Mouse (Mus musculus) forebrain, embryonic 12.5 days (tissue): ENCODE results near the gene Gm21797. TPM values are rescaled to one million over a fixed set of nuclear protein-coding genes. Genes with fewer than 3 reads are reported as not detected.
"Not testable (repeated sequence)": the region's sequence is repeated elsewhere in the genome, so short reads cannot be mapped to it uniquely, and the experiment has no call there.

Experiments used
- ATAC-seq: fragments of 200-750 bp; cut with Nextera tagmentation; 2 replicates; pipeline ENCODE4 v1.8.0; 2017; ENCODE audit warnings: moderate TSS enrichment; ENCODE audit not compliant: low FRiP score
- H3K27ac ChIP-seq: fragments of 300-500 bp; sonication (generic); 2 replicates; pipeline ENCODE4 v1.5.1; 2016; ENCODE audit warnings: mild to moderate bottlenecking
- H3K27me3 ChIP-seq: fragments of 300-500 bp; sonication (generic); 2 replicates; pipeline ENCODE4 v1.6.1; 2016; ENCODE audit warnings: mild to moderate bottlenecking
- H3K36me3 ChIP-seq: fragments of 300-500 bp; sonication (generic); replicated peaks from 2 replicates; pipeline ENCODE4 v1.6.1; 2016; ENCODE audit warnings: mild to moderate bottlenecking
- H3K4me1 ChIP-seq: fragments of 300-500 bp; sonication (generic); 2 replicates; pipeline ENCODE4 v1.6.1; 2016
- H3K4me2 ChIP-seq: fragments of 300-500 bp; sonication (generic); 2 replicates; pipeline ENCODE4 v1.6.1; 2016; ENCODE audit warnings: mild to moderate bottlenecking, moderate library complexity
- H3K4me3 ChIP-seq: fragments of 300-500 bp; sonication (generic); replicated peaks from 2 replicates; pipeline ENCODE4 v1.5.1; 2016; ENCODE audit warnings: mild to moderate bottlenecking
- H3K9ac ChIP-seq: fragments of 300-500 bp; sonication (generic); 2 replicates; pipeline ENCODE4 v1.6.1; 2016; ENCODE audit warnings: mild to moderate bottlenecking
- H3K9me3 ChIP-seq: fragments of 300-500 bp; sonication (generic); 2 replicates; pipeline ENCODE4 v1.6.1; 2016
- WGBS: fragments of 180-500 bp; shearing (Covaris S2); methylation state at CpG from one replicate; pipeline ENCODE4 v1.1.7; 2016; 5-methylcytosine and 5-hydroxymethylcytosine counted together
- polyA plus RNA-seq: library from polyadenylated mRNA; unstranded; fragments of >200 nt; fragmentation: Nextera tagmentation; extraction: Ambion mirVana; gene quantifications from 2 replicates; pipeline ENCODE4 v1.2.1, GENCODE M21; 2016

Gm21797 gene
- polyA plus RNA-seq = not detected in 2 replicates

DNA sequence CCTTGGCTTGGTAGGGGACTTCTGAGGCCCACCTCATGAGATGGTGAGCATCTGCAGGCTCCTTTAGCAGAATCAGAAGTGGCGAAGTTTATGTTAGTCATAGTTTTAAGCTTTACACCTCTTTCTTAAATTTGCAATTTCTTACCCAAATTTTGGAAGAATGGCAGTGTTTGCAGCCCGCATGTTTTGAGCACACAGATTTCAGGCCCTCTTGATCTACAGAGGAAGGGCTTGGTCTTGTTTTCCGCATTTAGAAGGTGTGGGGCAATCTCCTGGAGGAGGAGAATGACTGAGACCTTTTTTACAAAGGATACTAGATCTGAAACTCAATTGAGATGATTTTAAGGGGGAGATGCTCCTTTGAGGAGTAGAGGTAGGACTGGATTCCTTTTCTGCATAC is at the start of gene Gm21797:
TSS of gene Gm21797 (minus strand) at position 101 of the 400 bp plus-strand sequence.
- not testable (repeated sequence) for H3K36me3 ChIP-seq, H3K27me3 ChIP-seq, ATAC-seq, H3K4me2 ChIP-seq, H3K4me3 ChIP-seq, H3K9ac ChIP-seq, H3K9me3 ChIP-seq, H3K4me1 ChIP-seq, H3K27ac ChIP-seq
- WGBS = no CpG with 5 or more reads among the region's 3 CpGs

DNA sequence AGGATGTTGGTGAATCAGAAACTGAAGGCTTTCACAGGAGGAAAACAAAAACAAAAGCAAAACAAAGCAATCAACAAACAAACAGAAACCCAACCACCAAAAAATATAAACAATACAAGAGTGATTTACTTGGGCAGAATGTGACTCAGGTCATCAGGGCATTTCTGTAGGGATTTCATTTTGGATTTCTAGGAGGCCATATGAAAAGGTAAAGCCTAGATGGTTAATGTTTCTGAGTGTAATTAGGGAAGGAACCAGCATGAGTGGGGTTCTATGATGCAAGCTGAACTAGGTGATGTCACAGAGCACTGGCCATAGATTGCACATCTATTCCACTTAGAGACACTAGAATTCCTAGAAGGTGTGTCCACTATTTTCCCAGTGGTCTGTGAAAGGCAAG is 29.0 kb upstream of the Gm21797 start, which contains the start of gene Gm20795:
TSS of gene Gm20795 (plus strand) at position 301 of the 400 bp plus-strand sequence.
- not testable (repeated sequence) for H3K4me3 ChIP-seq, ATAC-seq

More for the DNA sequence above, 29.0 kb upstream of the Gm21797 start, which contains the start of gene Gm20795:
- H3K27me3 ChIP-seq, H3K4me1 ChIP-seq, H3K9me3 ChIP-seq, H3K4me2 ChIP-seq, H3K9ac ChIP-seq, H3K27ac ChIP-seq, H3K36me3 ChIP-seq: not testable (repeated sequence)

Other genes with a start within 250 kb of the Gm21797 start
- gene Gm21852, start 123.8 kb downstream of the Gm21797 start, polyA plus RNA-seq = not detected in 2 replicates
- gene Gm20795, start 29.1 kb upstream of the Gm21797 start, polyA plus RNA-seq = not detected in 2 replicates